Mouse (Mus musculus): ENCODE results near the gene Cox19.
A peak's percentile ranks its signal among the peaks of the same experiment; 100 is the strongest.
"Not testable (repeated sequence)": the region's sequence is repeated elsewhere in the genome, so short reads cannot be mapped to it uniquely, and the experiment has no call there.

The Cox19 gene

DNA sequence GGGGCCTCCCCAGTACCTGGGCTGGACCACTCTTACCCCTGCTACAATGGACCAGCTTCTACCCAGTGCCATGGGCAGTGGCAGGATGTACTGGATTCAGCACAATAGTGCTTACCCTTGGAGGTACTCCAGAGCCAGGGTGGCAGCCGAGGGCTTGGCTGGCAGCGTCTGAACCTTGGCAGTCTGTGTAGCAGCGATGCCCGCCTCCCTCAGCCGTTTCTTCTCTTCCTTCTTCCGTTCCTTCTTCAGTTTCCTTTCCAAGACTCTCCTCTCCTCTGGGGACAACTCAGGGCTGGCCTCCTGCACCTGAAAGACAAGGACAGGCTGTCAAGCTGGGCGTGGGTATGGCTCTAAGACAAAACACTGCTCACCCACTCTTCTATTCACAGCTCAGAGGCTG, 12.6 kb upstream of the Cox19 start:
- no peak for DNase-seq (ENCODE audit: extremely low spot score)

DNA sequence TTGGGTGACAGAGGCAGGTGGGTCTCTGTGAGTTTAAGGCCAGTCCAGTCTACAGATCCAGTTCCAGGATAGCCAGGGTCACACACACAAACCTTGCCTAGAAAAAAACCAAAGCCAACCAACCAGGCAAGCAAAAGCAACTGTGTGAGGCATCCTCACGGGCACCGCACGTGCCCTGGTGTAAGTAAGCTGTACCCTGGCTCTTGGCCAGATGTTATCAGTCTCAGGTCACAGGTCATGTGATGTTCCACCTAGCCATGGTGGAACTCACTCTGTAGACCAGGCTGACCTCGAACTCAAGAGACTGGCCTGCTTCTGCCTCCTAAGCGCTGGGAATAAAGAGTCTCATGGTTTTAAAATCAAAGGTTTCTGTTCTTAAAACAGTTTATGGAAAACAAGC, 8.0 kb upstream of the Cox19 start:
- no peak for DNase-seq (ENCODE audit: extremely low spot score)

DNA sequence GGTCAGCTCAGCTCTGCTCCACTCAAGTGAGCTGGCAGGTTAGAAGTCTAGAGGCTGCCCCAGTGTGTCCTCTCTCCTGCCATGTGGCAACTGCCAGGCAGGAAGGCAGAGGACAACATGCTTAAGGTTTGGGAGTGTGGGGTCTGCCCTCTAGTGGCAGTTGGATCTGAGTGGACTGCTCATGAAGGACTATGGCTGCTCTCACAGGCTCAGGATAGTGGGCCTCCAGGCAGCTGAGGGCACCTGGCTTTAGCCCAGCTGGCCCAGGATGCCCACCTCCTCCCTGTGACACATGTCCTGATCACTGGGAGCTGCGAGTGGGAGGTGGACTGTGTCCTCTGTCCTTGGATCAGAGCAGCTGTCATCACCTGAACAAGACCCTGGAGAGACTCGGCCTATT, 7.4 kb upstream of the Cox19 start:
- no peak for DNase-seq (ENCODE audit: extremely low spot score)

GRCm38 (mm10) chr5:139355235-139355772, 4.1 kb upstream of the Cox19 start:
- DNase-seq (ENCODE audit: extremely low spot score) = peak; percentile 71

GRCm38 (mm10) chr5:139353946-139354345, 2.7 kb upstream of the Cox19 start:
- DNase-seq (ENCODE audit: extremely low spot score) = no peak

DNA sequence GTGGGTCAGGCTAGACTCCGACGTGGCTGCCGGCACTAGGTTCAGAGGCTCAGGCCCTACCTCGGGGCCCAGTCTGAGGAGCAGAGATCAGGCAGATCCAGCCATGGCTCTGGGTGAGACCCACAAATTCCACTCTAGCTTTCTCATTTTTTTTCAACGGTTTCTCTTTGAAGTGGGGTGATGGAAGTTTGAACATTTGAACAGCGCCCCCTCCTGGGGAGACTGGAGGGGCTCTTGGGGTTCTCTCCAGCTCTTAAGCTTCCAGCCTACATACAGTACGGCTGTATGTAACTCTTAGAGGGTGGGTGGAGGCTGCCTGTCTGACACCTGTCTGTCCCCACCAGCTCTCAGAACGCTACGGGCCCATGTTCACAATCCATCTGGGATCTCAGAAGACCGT, 2.3 kb upstream of the Cox19 start:
- no peak for DNase-seq (ENCODE audit: extremely low spot score)

DNA sequence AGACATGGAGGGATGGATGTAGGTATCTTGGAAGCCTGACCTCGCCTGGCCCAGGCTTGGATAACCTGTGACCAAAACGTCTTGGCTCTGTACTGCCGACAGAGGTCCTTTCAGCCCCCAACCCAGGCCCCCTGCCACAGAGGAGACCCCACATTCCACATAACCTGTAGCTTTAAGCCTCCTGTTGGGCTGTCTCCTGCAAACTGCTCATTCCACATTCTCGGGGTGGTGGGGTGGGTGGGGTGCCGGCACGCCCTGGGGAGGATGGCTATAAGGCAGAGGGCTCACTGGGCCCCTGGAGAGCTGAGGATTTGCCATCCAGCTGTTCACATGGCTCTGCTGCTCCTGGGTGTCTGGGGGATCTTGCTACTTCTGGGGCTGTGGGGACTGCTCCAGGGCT, 1.1 kb upstream of the Cox19 start, which contains the start of gene Cyp2w1:
TSS of gene Cyp2w1 (plus strand) at position 301 of the 400 bp plus-strand sequence.
- DNase-seq (ENCODE audit: extremely low spot score) = no peak

DNA sequence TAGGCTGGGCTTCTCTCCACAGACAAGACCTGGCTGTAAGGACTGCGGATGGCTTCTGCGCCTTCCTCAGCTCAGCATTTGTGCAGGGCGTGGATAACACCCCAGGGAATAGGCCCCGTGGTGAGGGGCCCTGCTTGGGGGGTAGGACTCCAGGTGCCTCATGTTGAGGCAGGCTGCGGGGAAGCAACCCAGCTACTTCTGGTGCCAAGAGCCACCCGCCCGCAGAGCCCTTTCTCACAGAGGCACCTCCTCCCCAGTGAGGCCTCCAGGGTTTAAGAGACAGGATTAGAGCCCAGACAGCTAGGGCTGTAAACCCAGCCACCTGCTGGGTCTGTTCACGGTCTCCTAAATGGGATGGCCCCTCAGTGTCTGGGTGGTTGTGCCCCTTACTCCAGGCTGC, 410 bp upstream of the Cox19 start:
- no peak for DNase-seq (ENCODE audit: extremely low spot score)

DNA sequence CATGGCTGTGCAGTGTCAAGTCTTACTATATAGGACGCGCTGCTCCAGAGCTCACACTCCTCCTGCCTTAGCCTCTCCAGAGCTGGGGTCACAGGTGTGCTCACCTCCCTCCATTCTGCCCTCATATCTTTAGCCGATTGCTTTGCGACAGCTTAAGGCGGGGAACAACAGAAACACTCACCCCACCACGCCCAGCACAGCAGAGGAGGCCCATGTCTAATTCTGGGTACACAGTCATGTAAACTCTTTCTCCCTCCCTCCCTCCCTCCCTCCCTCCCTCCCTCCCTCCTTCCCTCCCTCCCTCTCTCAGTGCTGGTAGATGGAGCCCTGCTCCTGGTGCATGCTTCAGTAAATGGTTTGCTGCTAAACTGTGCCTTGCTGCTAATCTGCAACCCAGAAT, 1.5 kb downstream of the Cox19 start:
- no peak for DNase-seq (ENCODE audit: extremely low spot score)

- no peak for DNase-seq (ENCODE audit: extremely low spot score)
Observed at GRCm38 (mm10) chr5:139347225-139347624, 4.0 kb downstream of the Cox19 start.

DNA sequence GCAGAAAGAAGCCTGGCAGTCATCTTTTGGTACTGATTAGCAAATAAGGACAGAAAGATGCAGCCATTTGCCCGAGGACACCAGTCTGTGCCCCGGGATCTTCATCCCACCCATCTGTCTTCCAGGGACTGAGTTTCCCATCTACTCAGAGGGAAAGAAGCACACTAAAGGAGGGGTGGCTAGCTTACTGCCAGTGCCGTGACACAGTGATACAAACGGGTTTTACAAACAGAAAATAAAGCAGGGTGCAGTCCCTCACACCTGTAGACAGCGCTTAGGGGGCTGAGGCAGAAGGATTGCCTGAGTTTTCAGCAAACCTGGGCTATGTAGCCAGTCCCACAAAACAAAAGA, 5.9 kb downstream of the Cox19 start:
- no peak for DNase-seq (ENCODE audit: extremely low spot score)

DNA sequence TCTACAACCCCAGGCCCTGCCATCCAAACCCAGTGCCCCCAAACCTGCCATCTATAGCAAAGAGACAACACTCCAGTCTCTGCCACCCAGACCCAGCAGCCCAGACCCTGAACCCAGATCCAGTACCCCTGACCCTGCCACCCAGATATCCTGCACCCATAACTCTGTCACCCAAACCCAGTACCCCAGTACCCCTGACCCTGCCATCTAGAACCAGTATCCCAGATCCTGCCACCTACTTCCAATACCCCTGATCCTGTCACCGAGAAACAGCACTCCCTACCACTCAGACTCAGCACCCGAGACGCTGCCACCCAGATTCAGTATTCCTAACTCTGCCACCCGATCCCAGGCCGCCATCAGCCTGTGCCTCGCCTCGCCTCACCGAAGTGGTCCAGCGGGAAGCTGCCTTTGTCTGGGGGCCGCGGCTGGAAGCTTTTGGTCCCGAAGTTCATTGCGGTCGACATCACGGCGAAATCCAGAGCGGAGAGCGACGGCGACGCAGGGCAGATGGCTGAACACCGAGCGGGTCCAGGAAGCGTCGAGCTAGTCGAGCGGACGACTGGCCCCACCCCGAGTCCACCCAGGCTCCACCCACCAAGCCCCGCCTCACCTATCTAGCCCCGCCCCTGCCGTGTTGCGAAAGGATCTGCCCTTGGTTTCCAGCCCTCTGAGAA, 6.4 kb downstream of the Cox19 start:
- peak; percentile 96 for DNase-seq (ENCODE audit: extremely low spot score)

DNA sequence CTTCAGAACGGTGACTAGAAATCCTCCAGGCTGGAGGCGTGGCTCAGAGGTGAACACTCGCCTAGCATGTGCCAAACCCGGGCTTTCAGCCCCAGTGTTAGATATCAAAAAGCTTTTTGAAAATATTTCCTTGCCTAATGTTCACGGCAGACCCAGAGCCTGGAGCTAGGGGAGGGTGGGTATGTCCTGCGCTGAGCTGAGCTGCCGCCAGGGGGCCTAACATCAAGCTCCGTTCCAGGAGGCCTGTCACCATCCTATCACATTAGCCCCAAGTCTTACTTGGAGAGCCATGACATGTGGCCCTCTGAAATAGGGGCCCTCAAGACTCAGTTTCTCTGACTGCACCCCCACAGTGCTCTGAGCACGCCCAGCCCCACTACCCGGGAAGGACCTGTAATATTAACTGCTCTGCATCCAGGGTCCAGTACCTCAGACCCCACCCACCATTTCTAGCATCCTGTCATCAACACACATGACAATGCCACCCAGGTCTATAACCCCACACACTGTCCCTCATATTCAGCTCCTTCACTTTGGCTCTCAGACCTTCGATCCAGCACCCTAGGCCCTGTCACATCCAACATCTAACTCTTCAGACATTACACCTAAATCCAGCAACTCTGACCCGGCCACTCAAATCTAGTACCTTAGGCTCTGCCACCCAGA, 7.1 kb downstream of the Cox19 start:
- DNase-seq (ENCODE audit: extremely low spot score) = peak; percentile 81

DNA sequence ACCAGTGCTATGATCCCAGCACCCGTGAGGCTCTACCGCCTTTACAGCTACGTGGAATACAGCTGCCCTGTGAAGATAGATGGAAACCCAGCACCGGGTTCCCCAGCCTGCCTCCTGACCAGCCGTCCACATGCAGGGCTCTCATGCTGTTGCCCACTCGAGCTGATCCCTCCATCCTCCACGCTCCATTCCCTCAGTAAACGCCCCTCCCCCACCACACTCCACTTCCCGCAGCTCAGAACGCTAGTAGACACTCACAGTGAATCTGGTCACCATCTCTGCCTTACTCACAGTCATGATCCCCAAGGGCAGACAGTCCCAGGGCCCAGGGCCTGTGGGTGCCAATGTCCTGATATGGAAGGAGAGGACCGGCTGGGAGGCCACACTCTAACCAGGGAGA, 12.3 kb downstream of the Cox19 start:
- DNase-seq (ENCODE audit: extremely low spot score) = no peak

- no peak for DNase-seq (ENCODE audit: extremely low spot score)
Observed at GRCm38 (mm10) chr5:139338403-139338802, 12.8 kb downstream of the Cox19 start.

- DNase-seq (ENCODE audit: extremely low spot score) = no peak
Observed at GRCm38 (mm10) chr5:139337826-139338370, 13.3 kb downstream of the Cox19 start.

DNA sequence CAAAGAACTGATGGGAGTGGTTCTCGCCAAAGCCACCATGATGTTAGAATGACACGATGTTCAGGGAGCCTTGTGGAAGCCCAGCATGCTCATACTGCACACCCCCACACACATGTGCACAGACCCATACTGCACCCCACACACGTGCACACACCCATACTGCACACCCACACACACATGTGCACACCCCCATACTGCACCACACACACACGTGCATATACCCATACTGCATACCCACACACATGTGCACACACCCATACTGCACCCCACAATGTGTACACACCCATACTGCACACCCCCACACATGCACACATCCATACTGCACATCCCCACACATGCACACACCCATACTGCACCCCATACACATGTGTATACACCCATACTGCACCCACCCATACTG, 15.6 kb downstream of the Cox19 start:
- DNase-seq (ENCODE audit: extremely low spot score) = no peak

DNA sequence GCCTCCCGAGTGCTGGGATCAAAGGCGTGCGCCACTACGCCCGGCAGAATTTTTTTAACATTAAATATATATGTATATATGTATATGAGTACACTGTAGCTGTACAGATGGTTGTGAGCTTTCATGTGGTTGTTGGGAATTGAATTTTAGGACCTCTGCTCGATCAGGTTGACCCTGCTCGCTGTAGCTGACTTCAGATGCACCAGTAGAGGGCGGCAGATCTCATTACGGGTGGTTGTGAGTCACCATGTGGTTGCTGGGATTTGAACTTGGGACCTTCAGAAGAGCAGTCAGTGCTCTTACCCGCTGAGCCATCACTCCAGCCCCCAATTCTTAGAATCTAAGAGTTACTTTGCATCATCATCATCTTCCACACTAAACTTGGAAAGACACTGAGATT, 16.8 kb downstream of the Cox19 start:
- not testable (repeated sequence) for DNase-seq (ENCODE audit: extremely low spot score)

DNA sequence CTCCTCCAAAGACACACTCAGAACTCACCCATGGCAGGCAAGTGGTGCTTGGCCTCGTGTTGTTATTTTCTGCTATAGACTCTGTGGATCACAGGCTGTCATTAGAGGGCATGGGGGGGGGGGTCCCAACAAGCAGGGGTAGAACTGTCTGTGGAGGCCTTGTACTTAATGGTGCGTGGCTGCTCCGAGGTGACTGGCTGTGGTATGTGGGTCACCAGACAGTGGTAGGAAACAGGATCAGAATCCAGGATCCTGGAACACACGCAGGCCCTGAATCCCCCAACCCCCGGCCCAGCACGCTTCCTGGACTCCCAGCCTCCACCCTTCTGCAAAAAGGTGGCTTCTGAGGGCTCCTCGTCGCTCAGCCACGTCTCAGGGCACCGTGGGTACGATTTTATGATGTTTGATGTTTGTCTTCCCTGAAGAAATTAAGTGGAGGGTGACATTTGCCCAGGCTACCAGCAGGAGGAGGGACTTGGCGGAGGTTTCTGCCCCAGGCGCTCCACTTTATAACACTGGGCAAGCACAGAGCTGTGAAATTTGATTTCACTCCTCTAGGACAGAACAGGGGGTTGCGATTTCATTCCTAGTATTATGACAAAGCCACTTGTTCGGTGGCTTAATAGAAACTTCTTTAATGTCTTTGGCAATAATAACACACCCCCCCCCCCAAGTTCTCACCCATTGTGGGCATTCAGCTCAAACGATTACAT, 17.8 kb downstream of the Cox19 start:
- no peak for DNase-seq (ENCODE audit: extremely low spot score)

DNA sequence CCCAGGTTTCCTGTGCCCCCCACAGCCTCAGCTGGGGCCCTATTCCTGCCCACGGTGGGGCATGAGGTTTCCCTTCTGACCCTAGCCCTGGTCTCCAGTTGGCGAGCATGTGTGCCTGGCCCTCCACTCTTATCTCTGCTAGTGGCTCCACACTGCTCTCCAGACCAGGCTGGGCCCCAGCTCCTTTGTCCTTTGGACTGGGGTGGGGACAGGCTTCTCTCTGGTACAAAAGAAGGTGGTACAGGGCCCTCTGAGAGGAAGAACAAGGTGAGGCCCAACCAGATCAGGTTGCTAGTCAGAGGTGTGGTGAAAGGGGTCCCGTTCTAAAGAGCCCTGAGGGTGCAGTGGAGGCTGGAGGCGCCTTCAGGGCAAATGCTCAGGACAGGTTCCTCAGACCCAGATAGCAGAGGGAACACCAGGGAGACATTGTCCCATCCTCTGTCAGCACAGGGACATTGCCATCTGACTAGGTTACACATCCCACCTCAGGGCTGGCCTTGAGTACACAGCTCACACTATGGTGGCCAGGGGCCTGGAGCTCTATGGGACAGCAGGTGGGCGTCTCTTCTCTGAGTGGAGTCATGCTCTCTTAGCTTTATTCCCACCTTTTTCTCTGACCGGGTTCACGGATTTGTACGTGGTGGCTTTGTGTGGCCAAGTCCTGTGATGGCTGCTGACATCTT, 18.5 kb downstream of the Cox19 start:
- DNase-seq (ENCODE audit: extremely low spot score) = no peak

GRCm38 (mm10) chr5:139331742-139332141, 19.5 kb downstream of the Cox19 start:
- peak; percentile 73 for DNase-seq (ENCODE audit: extremely low spot score)

- no peak for DNase-seq (ENCODE audit: extremely low spot score)
Observed at GRCm38 (mm10) chr5:139330766-139331165, 20.5 kb downstream of the Cox19 start.

All from embryo, embryonic 9.5 days (tissue).